Mouse (Mus musculus) embryonic facial prominence, embryonic 14.5 days (tissue): ENCODE results near the gene Catsperz. TPM values are rescaled to one million over a fixed set of nuclear protein-coding genes. Genes with fewer than 3 reads are reported as not detected.
A peak's percentile ranks its signal among the peaks of the same experiment; 100 is the strongest.

Experiments used
- ATAC-seq: fragments of 200-750 bp; cut with Nextera tagmentation; 2 replicates; pipeline ENCODE4 v1.8.0; 2017; ENCODE audit warnings: low read depth, moderate number of reproducible peaks, moderate TSS enrichment
- DNase-seq: peaks from one replicate; pipeline ENCODE4 v3.0.0-alpha.2; 2015; ENCODE audit warnings: low spot score
- H3K27ac ChIP-seq: fragments of 300-500 bp; sonication (generic); replicated peaks from 2 replicates; pipeline ENCODE4 v1.5.1; 2014; ENCODE audit warnings: low read depth, mild to moderate bottlenecking, low read length, moderate library complexity
- H3K27me3 ChIP-seq: fragments of 300-500 bp; sonication (generic); replicated peaks from 2 replicates; pipeline ENCODE4 v1.6.1; 2014; ENCODE audit warnings: low read length; ENCODE audit not compliant: control insufficient read depth, insufficient read depth
- H3K36me3 ChIP-seq: fragments of 300-500 bp; sonication (generic); 2 replicates; pipeline ENCODE4 v1.6.1; 2014; ENCODE audit warnings: low read length, mixed read lengths; ENCODE audit not compliant: control insufficient read depth, insufficient read depth
- H3K4me1 ChIP-seq: fragments of 300-500 bp; sonication (generic); 2 replicates; pipeline ENCODE4 v1.6.1; 2014; ENCODE audit warnings: antibody characterized with exemption, low read length; ENCODE audit not compliant: control insufficient read depth, insufficient read depth
- H3K4me2 ChIP-seq: fragments of 300-500 bp; sonication (generic); 2 replicates; pipeline ENCODE4 v1.6.1; 2014; ENCODE audit warnings: low read depth, mild to moderate bottlenecking, low read length, moderate library complexity, mixed read lengths
- H3K4me3 ChIP-seq: fragments of 300-500 bp; sonication (generic); 2 replicates; pipeline ENCODE4 v1.5.1; 2014; ENCODE audit warnings: low read depth, mild to moderate bottlenecking, low read length
- H3K9ac ChIP-seq: fragments of 300-500 bp; sonication (generic); 2 replicates; pipeline ENCODE4 v1.6.1; 2014; ENCODE audit warnings: low read depth, mild to moderate bottlenecking, low read length, moderate library complexity, mixed read lengths
- H3K9me3 ChIP-seq: fragments of 300-500 bp; sonication (generic); 2 replicates; pipeline ENCODE4 v1.6.1; 2016; ENCODE audit warnings: low read length; ENCODE audit not compliant: control insufficient read depth
- WGBS: fragments of 180-500 bp; shearing (Covaris S2); extraction: QIAGEN DNeasy Blood & Tissue Kit; methylation state at CpG from one replicate; pipeline ENCODE4 v1.1.7; 2014; 5-methylcytosine and 5-hydroxymethylcytosine counted together
- polyA plus RNA-seq: library from polyadenylated mRNA; unstranded; fragments of >200 nt; fragmentation: Nextera tagmentation; extraction: Ambion mirVana; gene quantifications from 2 replicates; pipeline ENCODE4 v1.2.1, GENCODE M21; 2014

The Catsperz gene
- polyA plus RNA-seq, 1 experiment from 2014 or later = 3.4 TPM

- whole genome bisulfite sequencing = 4% methylated on average over 39 of the region's 58 CpGs
- peak; percentile 39 for DNase-seq
These were observed 8.4 kb upstream of the Catsperz start for GRCm38 (mm10) chr19:6933436-6934194.

GRCm38 (mm10) chr19:6933102-6933435 is 7.9 kb upstream of the Catsperz start:
- Histone ChIP-seq H3K4me1 (peaks cover 6% of the 10 kb centered on the region; the same call in 1 of the 2 replicates), H3K27me3 (peaks cover 76% of the 10 kb centered on the region), H3K4me3 (peak overlapping the region; percentile 37), H3K4me2 (peak overlapping the region; percentile 61), H3K27ac (no peak overlapping the region), H3K9ac (no peak overlapping the region), H3K9me3 (no peaks in the 10 kb centered on the region), H3K36me3 (no peaks in the 10 kb centered on the region)
- no peak for ATAC-seq
- WGBS = 24% methylated on average over 4 of the region's 4 CpGs
- DNase-seq = no peak

More at GRCm38 (mm10) chr19:6933436-6934194, 8.4 kb upstream of the Catsperz start:
- Histone ChIP-seq H3K4me3 (peak overlapping the region; percentile 37), H3K9ac (peak overlapping the region; percentile 52), H3K36me3 (no peaks in the 10 kb centered on the region), H3K27ac (no peak overlapping the region), H3K9me3 (no peaks in the 10 kb centered on the region), H3K4me1 (peaks cover 6% of the 10 kb centered on the region; the same call in 1 of the 2 replicates), H3K27me3 (peaks cover 72% of the 10 kb centered on the region), H3K4me2 (peak overlapping the region; percentile 61)
- ATAC-seq = peak; percentile 70

- DNase-seq (no peak), ATAC-seq (no peak)
- Histone ChIP-seq H3K4me3 (no peak overlapping the region), H3K4me1 (peaks cover 6% of the 10 kb centered on the region; the same call in 1 of the 2 replicates), H3K27me3 (peaks cover 87% of the 10 kb centered on the region), H3K36me3 (no peaks in the 10 kb centered on the region), H3K9ac (no peak overlapping the region), H3K27ac (no peak overlapping the region), H3K4me2 (no peak overlapping the region), H3K9me3 (no peaks in the 10 kb centered on the region)
- WGBS = 64% methylated on average over 1 of the region's 1 CpGs
These were observed 6.8 kb upstream of the Catsperz start for GRCm38 (mm10) chr19:6932018-6932417.

- Histone ChIP-seq H3K4me1 (peaks cover 6% of the 10 kb centered on the region; the same call in 1 of the 2 replicates), H3K4me3 (no peak overlapping the region), H3K4me2 (no peak overlapping the region), H3K27ac (no peak overlapping the region), H3K36me3 (no peaks in the 10 kb centered on the region), H3K27me3 (peaks cover 93% of the 10 kb centered on the region), H3K9me3 (no peaks in the 10 kb centered on the region), H3K9ac (no peak overlapping the region)
- ATAC-seq (no peak), DNase-seq (no peak)
- 0% methylated on average over 1 of the region's 2 CpGs for WGBS
These were observed 5.8 kb upstream of the Catsperz start for GRCm38 (mm10) chr19:6931002-6931401.

GRCm38 (mm10) chr19:6928080-6928479 is 2.9 kb upstream of the Catsperz start:
- H3K27me3 ChIP-seq = peaks cover 93% of the 10 kb centered on the region
- no peak for DNase-seq
- no peaks in the 10 kb centered on the region for H3K36me3 ChIP-seq
- H3K9ac ChIP-seq = no peak overlapping the region
- H3K4me2 ChIP-seq = peak overlapping the region; percentile 47; the same call in 1 of the 2 replicates
- peak overlapping the region; percentile 24; the same call in 1 of the 2 replicates for H3K4me3 ChIP-seq
- no peak for ATAC-seq
- WGBS = 17% methylated on average over 7 of the region's 9 CpGs
- H3K27ac ChIP-seq = no peak overlapping the region
- peaks cover 2% of the 10 kb centered on the region; the same call in 1 of the 2 replicates for H3K4me1 ChIP-seq
- no peaks in the 10 kb centered on the region for H3K9me3 ChIP-seq

GRCm38 (mm10) chr19:6926559-6927255 is 1.5 kb upstream of the Catsperz start:
- Histone ChIP-seq H3K4me3 (peak overlapping the region; percentile 24), H3K36me3 (no peaks in the 10 kb centered on the region), H3K9ac (peak overlapping the region; percentile 41), H3K9me3 (no peaks in the 10 kb centered on the region), H3K27ac (peak overlapping the region; percentile 21; the same call in 1 of the 2 replicates), H3K4me2 (peak overlapping the region; percentile 47), H3K4me1 (peaks cover 2% of the 10 kb centered on the region; the same call in 1 of the 2 replicates), H3K27me3 (peaks cover 83% of the 10 kb centered on the region)
- ATAC-seq (no peak), DNase-seq (peak; percentile 59)
- WGBS = 8% methylated on average over 26 of the region's 26 CpGs

GRCm38 (mm10) chr19:6925611-6926329 is 590 bp upstream of the Catsperz start:
- DNase-seq = no peak
- H3K27me3 ChIP-seq = peaks cover 75% of the 10 kb centered on the region
- peak overlapping the region; percentile 46 for H3K4me2 ChIP-seq
- peak overlapping the region; percentile 29 for H3K4me3 ChIP-seq
- 15% methylated on average over 28 of the region's 40 CpGs for WGBS
- peaks cover 4% of the 10 kb centered on the region for H3K4me1 ChIP-seq
- no peaks in the 10 kb centered on the region for H3K9me3 ChIP-seq
- ATAC-seq = no peak
- 0 out of 2 replicates have a peak overlapping the region, but pooled peaks have one; percentile 53 for H3K9ac ChIP-seq
- no peaks in the 10 kb centered on the region for H3K36me3 ChIP-seq
- H3K27ac ChIP-seq = no peak overlapping the region; the same call in 1 of the 2 replicates
